Mouse (Mus musculus) urinary bladder, postnatal 36 days (tissue): ENCODE measurements at regions not wholly inside any gene's neighbourhood (a gene's known extent, or its start where the extent isn't known, plus 50 kb on each side); places are given as distances from the start of the nearest gene placed in this dataset.

ENCODE experiments used
- DNase-seq, 2 experiments: peaks; one replicate each; pipeline ENCODE4 v3.0.0; 2022; ENCODE audit warnings: low spot score in 2 of 2, mixed read lengths in 1 of 2

- DNase-seq: no peak
Measured at GRCm38 (mm10) chr1:14513662-14514061, 1579.5 kb downstream of the 4930444P10Rik start.

- DNase-seq: no peak
Measured at GRCm38 (mm10) chr1:14512481-14513285, 1580.4 kb downstream of the 4930444P10Rik start.

- DNase-seq: peak in 1 of 2 experiments; percentile 2
Measured at GRCm38 (mm10) chr1:14506831-14507690, 1586.1 kb downstream of the 4930444P10Rik start.

- no peak for DNase-seq
Measured at GRCm38 (mm10) chr1:14506201-14506830, 1586.8 kb downstream of the 4930444P10Rik start.

- DNase-seq: no peak
Measured at GRCm38 (mm10) chr1:14505741-14506140, 1587.4 kb downstream of the 4930444P10Rik start.

- DNase-seq: no peak
Measured at GRCm38 (mm10) chr1:14504767-14505343, 1588.3 kb downstream of the 4930444P10Rik start.

- peak in 1 of 2 experiments; percentile 7 for DNase-seq
Measured at GRCm38 (mm10) chr1:14503881-14504742, 1589.0 kb downstream of the 4930444P10Rik start.

GRCm38 (mm10) chr1:14503193-14503800 is 1589.8 kb downstream of the 4930444P10Rik start:
- no peak for DNase-seq

- no peak for DNase-seq
Measured at GRCm38 (mm10) chr1:14499105-14499504, 1594.0 kb downstream of the 4930444P10Rik start.

GRCm38 (mm10) chr1:14490026-14490425 is 1603.1 kb downstream of the 4930444P10Rik start:
- no peak for DNase-seq

GRCm38 (mm10) chr1:14487708-14488127 is 1605.4 kb downstream of the 4930444P10Rik start:
- no peak for DNase-seq

GRCm38 (mm10) chr1:14485746-14486145 is 1607.4 kb downstream of the 4930444P10Rik start:
- no peak for DNase-seq

- no peak for DNase-seq
Measured at GRCm38 (mm10) chr1:14484121-14484916, 1608.8 kb downstream of the 4930444P10Rik start.

GRCm38 (mm10) chr1:14472294-14472693 is 1620.8 kb downstream of the 4930444P10Rik start:
- no peak for DNase-seq

GRCm38 (mm10) chr1:14471551-14471950 is 1621.6 kb downstream of the 4930444P10Rik start:
- DNase-seq: no peak

- DNase-seq: no peak
Measured at GRCm38 (mm10) chr1:14464788-14465482, 1628.2 kb downstream of the 4930444P10Rik start.

GRCm38 (mm10) chr1:14462496-14462895 is 1630.6 kb downstream of the 4930444P10Rik start:
- no peak for DNase-seq

- DNase-seq: no peak
Measured at GRCm38 (mm10) chr1:14460811-14461210, 1632.3 kb downstream of the 4930444P10Rik start.

GRCm38 (mm10) chr1:14429326-14429725 is 1663.8 kb downstream of the 4930444P10Rik start:
- DNase-seq: no peak
